Mouse (Mus musculus): ENCODE measurements around the gene Tmc5. TPM values are rescaled to one million over a fixed set of nuclear protein-coding genes. Genes with fewer than 3 reads are reported as not detected.
A peak's percentile ranks its signal among the peaks of the same experiment; 100 is the strongest.

The Tmc5 gene
- polyA plus RNA-seq, 1 experiment, result 74.2 TPM

DNA sequence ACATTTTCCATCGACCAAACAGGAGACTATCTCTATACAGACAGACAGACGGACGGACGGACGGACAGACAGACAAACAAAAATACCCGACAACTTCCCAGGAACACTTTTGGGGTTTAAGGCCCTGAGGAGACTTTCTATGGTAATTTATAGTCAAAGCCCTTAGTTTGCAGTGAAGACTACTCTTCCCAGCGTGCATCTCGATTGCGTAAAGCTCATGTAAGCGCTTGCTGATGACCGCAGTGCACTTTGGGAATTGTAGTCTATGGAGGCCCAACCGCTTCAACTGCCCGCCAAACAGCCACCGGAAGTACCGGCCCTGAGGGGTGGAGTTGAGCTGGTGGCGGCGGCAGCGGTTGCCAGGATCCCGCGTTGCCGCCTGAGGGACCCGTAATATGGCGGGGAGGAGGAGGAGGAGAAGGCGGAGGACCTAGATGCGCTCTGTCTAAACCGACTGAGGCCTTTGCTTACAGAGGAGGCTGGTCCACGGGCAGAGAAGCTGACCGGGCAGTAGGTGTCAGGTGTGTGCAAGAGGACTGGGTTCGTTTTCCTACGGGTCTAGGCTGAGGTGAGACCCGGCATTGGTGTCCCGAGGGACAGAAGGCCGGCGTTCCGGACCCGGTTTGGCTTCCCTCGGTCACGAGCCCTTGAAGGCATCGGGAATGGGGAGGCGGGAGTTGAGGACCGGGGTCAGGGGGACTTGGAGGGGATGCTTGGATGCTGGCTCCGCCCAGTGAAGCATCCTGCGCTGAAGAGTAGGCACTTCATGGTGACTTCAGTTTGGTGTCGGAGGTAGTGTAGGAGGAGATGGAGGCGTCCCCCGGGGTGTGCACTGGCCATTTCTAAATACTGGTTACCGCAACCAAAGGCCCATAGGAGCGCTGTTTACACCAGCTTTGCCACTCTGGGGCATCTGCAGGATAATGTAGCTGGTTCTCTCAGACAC is 115.4 kb downstream of the Tmc5 start, which contains the start of gene Ccp110:
TSS of gene Ccp110 (plus strand) at position 325 of the 946 bp plus-strand sequence.
- H3K4me3 ChIP-seq (ENCODE audit: control insufficient read depth, low read depth, low read length), result peak within 1 kb of the TSS; percentile 93
- no peaks in the 10 kb centered on the region for H3K27me3 ChIP-seq (ENCODE audit: control insufficient read depth, insufficient read depth, low read length)
- H3K27ac ChIP-seq (ENCODE audit: control insufficient read depth, insufficient read depth, low read depth, low read length), result peak within 1 kb of the TSS; percentile 92
- H3K4me1 ChIP-seq (ENCODE audit: control insufficient read depth, insufficient read depth, low read length), result no peaks in the 10 kb centered on the region
- peaks cover 2% of the 10 kb centered on the region for H3K36me3 ChIP-seq (ENCODE audit: control insufficient read depth, insufficient read depth, low read length)
- peak; percentile 80; the same call in 1 of the 2 replicates for TF ChIP-seq POLR2A (IDR thresholded peaks at IDR 0.05; ENCODE audit: control insufficient read depth, low read depth, low read length)
- no peak for TF ChIP-seq CTCF (IDR thresholded peaks at IDR 0.05; ENCODE audit: control insufficient read depth, insufficient read depth, insufficient replicate concordance, low read depth, low read length)

DNA sequence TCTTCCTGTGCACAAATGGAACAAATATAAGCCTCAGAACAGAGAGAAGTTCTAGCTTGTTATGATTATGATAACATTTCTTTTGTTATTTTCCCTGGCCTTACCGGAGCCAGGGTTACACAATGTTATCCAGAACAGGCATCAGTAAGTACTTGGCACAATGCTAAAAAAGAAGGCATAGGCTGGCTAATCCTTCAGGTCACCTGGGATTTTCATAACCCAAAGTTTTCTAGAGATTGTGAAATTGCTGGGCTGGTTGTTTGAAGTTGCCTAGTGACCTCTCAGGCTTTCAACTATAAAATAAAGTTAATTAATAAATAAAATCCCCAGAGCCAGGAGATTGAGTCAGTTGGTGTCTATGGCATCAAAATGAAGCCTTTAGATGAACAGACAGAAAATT is 117.8 kb downstream of the Tmc5 start:
- H3K27me3 ChIP-seq (ENCODE audit: control insufficient read depth, insufficient read depth, low read length), result no peaks in the 10 kb centered on the region
- H3K4me3 ChIP-seq (ENCODE audit: control insufficient read depth, low read depth, low read length), result no peak overlapping the region
- no peak overlapping the region for H3K27ac ChIP-seq (ENCODE audit: control insufficient read depth, insufficient read depth, low read depth, low read length)
- H3K36me3 ChIP-seq (ENCODE audit: control insufficient read depth, insufficient read depth, low read length), result peaks cover 2% of the 10 kb centered on the region
- TF ChIP-seq CTCF (IDR thresholded peaks at IDR 0.05; ENCODE audit: control insufficient read depth, insufficient read depth, insufficient replicate concordance, low read depth, low read length) (no peak), POLR2A (IDR thresholded peaks at IDR 0.05; ENCODE audit: control insufficient read depth, low read depth, low read length) (no peak)
- H3K4me1 ChIP-seq (ENCODE audit: control insufficient read depth, insufficient read depth, low read length), result no peaks in the 10 kb centered on the region

DNA sequence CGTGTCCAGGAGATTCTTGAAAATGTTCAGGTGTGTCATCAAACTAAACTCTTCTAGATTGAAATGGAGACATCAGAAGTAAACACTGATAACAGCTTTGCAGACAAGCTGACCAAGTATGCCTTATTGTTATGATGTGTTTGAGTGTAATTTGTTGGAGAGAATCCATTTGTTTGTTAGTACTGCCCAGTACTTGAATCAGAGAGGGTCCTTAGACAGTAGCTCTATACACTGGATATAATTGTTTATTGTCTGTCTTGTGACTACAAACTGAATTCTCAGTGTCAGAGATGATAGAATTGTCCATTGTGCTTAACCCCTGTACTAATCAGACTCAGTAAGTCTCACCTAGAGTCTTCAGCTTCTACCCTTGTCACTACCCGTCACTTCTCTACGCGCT is 121.0 kb downstream of the Tmc5 start:
- Histone ChIP-seq H3K4me3 (ENCODE audit: control insufficient read depth, low read depth, low read length) (no peak overlapping the region), H3K36me3 (ENCODE audit: control insufficient read depth, insufficient read depth, low read length) (peaks cover 5% of the 10 kb centered on the region), H3K27me3 (ENCODE audit: control insufficient read depth, insufficient read depth, low read length) (no peaks in the 10 kb centered on the region), H3K4me1 (ENCODE audit: control insufficient read depth, insufficient read depth, low read length) (no peaks in the 10 kb centered on the region), H3K27ac (ENCODE audit: control insufficient read depth, insufficient read depth, low read depth, low read length) (no peak overlapping the region)
- TF ChIP-seq POLR2A (IDR thresholded peaks at IDR 0.05; ENCODE audit: control insufficient read depth, low read depth, low read length), result no peak
- no peak for TF ChIP-seq CTCF (IDR thresholded peaks at IDR 0.05; ENCODE audit: control insufficient read depth, insufficient read depth, insufficient replicate concordance, low read depth, low read length)

DNA sequence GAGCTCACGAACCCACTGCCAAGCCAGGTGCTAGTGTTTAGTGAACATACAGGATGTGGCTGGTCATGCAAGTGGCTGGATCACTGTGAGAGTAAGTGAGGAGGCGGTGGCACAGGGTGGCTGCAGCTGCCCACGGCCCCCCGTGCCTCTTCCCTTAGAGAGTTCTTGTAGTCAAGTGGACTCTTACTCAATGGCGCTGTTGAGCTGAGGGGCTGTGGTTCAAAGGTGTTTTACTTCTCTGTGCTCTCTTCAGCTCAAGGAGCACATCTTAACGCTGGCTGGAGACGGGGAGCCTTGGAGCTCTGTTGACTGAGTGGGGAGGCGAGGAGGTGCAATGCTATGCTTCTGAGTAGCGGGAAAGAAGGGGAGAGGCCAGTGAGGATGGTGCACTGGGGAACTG is 126.8 kb downstream of the Tmc5 start:
- Histone ChIP-seq H3K27me3 (ENCODE audit: control insufficient read depth, insufficient read depth, low read length) (no peaks in the 10 kb centered on the region), H3K36me3 (ENCODE audit: control insufficient read depth, insufficient read depth, low read length) (peaks cover 11% of the 10 kb centered on the region), H3K27ac (ENCODE audit: control insufficient read depth, insufficient read depth, low read depth, low read length) (no peak overlapping the region)

More for the DNA sequence above, 126.8 kb downstream of the Tmc5 start:
- Histone ChIP-seq H3K4me3 (ENCODE audit: control insufficient read depth, low read depth, low read length) (no peak overlapping the region), H3K4me1 (ENCODE audit: control insufficient read depth, insufficient read depth, low read length) (no peaks in the 10 kb centered on the region)
- TF ChIP-seq POLR2A (IDR thresholded peaks at IDR 0.05; ENCODE audit: control insufficient read depth, low read depth, low read length), result no peak
- no peak for TF ChIP-seq CTCF (IDR thresholded peaks at IDR 0.05; ENCODE audit: control insufficient read depth, insufficient read depth, insufficient replicate concordance, low read depth, low read length)

Other genes with a start within 250 kb of the Tmc5 start
- gene Syt17, start 149.1 kb upstream of the Tmc5 start, polyA plus RNA-seq (2012; rRNA removed), result 2.1 and 2.2 TPM in 2 replicates
- 0.49 and 0.57 TPM in 2 replicates for gene Itpripl2, start 105.3 kb upstream of the Tmc5 start, polyA plus RNA-seq (2012; rRNA removed)
- 23.7 and 25.5 TPM in 2 replicates for gene Coq7, start 63.9 kb upstream of the Tmc5 start, polyA plus RNA-seq (2012; rRNA removed)
- 90.3 and 97.3 TPM in 2 replicates for gene Tmc7, start 12.6 kb upstream of the Tmc5 start, polyA plus RNA-seq (2012; rRNA removed)
- 162 and 164 TPM in 2 replicates for gene Gde1, start 108.5 kb downstream of the Tmc5 start, polyA plus RNA-seq (2012; rRNA removed)
- gene Ccp110, start 115.3 kb downstream of the Tmc5 start, polyA plus RNA-seq (2012; rRNA removed), result 45.0 and 59.8 TPM in 2 replicates
- 27.0 and 29.5 TPM in 2 replicates for gene Vps35l, start 142.9 kb downstream of the Tmc5 start, polyA plus RNA-seq (2012; rRNA removed)